Mouse (Mus musculus) cerebellum, adult 11 months (tissue): ENCODE measurements around the gene Rcan2.

ENCODE experiments used
- DNase-seq: peaks from one replicate; pipeline ENCODE4 v3.0.0; 2022

Rcan2 gene

DNA sequence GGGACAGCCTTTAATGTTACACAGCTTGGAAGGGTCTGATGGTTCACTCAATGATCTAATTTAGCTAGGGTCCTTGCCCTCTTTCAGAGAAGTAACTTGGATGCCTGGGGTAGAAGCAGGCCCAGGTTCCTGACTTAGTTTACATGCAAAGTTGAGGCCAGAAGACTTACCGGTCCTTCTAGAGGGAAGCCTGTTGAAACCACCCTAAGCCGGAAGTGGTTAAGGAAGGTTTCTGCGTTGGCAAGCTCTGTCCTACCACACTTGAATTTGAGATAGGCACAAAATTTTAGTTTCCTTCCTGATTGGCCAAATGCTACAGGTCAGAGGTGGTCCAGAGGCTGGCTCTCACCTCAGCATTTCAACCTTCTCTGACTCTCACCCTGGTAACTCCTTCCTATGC lies 287.1 kb downstream of the Rcan2 start:
- no peak for DNase-seq
